Mouse (Mus musculus) heart, embryonic 11.5 days (tissue): ENCODE measurements at regions not wholly inside any gene's neighbourhood (a gene's known extent, or its start where the extent isn't known, plus 50 kb on each side); places are given as distances from the start of the nearest gene placed in this dataset.
"Not testable (repeated sequence)": the region's sequence is repeated elsewhere in the genome, so short reads cannot be mapped to it uniquely, and the experiment has no call there.

ENCODE experiments used
- ATAC-seq: fragments of 200-750 bp; cut with Nextera tagmentation; replicated peaks from 2 replicates; pipeline ENCODE4 v1.8.0; 2017; ENCODE audit warnings: moderate library complexity; ENCODE audit not compliant: insufficient number of reproducible peaks, low FRiP score, low TSS enrichment
- H3K27ac ChIP-seq: fragments of 300-500 bp; sonication (generic); 2 replicates; pipeline ENCODE4 v1.5.1; 2014; ENCODE audit warnings: mild to moderate bottlenecking, low read depth, low read length
- H3K27me3 ChIP-seq: fragments of 300-500 bp; sonication (generic); 2 replicates; pipeline ENCODE4 v1.6.1; 2014; ENCODE audit warnings: mild to moderate bottlenecking, low read length, mixed read lengths; ENCODE audit not compliant: control insufficient read depth, insufficient read depth
- H3K36me3 ChIP-seq: fragments of 300-500 bp; sonication (generic); 2 replicates; pipeline ENCODE4 v1.6.1; 2014; ENCODE audit warnings: mild to moderate bottlenecking, low read length, moderate library complexity, mixed read lengths; ENCODE audit not compliant: control insufficient read depth, insufficient read depth
- H3K4me1 ChIP-seq: fragments of 300-500 bp; sonication (generic); 2 replicates; pipeline ENCODE4 v1.6.1; 2014; ENCODE audit warnings: low read length; ENCODE audit not compliant: control insufficient read depth, insufficient read depth
- H3K4me2 ChIP-seq: fragments of 300-500 bp; sonication (generic); 2 replicates; pipeline ENCODE4 v1.6.1; 2014; ENCODE audit warnings: mild to moderate bottlenecking, moderate library complexity
- H3K4me3 ChIP-seq: fragments of 300-500 bp; sonication (generic); 2 replicates; pipeline ENCODE4 v1.5.1; 2014; ENCODE audit warnings: low read depth, low read length
- H3K9ac ChIP-seq: fragments of 300-500 bp; sonication (generic); 2 replicates; pipeline ENCODE4 v1.6.1; 2014; ENCODE audit warnings: mild to moderate bottlenecking, low read depth, low read length, moderate library complexity
- H3K9me3 ChIP-seq: fragments of 300-500 bp; sonication (generic); replicated peaks from 2 replicates; pipeline ENCODE4 v1.6.1; 2016; ENCODE audit warnings: low read length; ENCODE audit not compliant: control insufficient read depth
- WGBS: fragments of 180-500 bp; shearing (Covaris S2); extraction: QIAGEN DNeasy Blood & Tissue Kit; methylation state at CpG from one replicate; pipeline ENCODE4 v1.1.7; 2014; ENCODE audit not compliant: insufficient replicate concordance; 5-methylcytosine and 5-hydroxymethylcytosine counted together

- no peak overlapping the region for H3K4me2 ChIP-seq
- no peak overlapping the region for H3K4me3 ChIP-seq
- no peaks in the 10 kb centered on the region for H3K36me3 ChIP-seq
- H3K4me1 ChIP-seq = peaks cover 4% of the 10 kb centered on the region; the same call in 1 of the 2 replicates
- no peak overlapping the region for H3K9ac ChIP-seq
- 50% methylated on average over 4 of the region's 4 CpGs for WGBS
- H3K27ac ChIP-seq = no peak overlapping the region
- ATAC-seq = no peak
- no peaks in the 10 kb centered on the region for H3K27me3 ChIP-seq
- no peaks in the 10 kb centered on the region for H3K9me3 ChIP-seq
Measured at GRCm38 (mm10) chr10:8121895-8122294, 165.9 kb upstream of the Tab2 start.

DNA sequence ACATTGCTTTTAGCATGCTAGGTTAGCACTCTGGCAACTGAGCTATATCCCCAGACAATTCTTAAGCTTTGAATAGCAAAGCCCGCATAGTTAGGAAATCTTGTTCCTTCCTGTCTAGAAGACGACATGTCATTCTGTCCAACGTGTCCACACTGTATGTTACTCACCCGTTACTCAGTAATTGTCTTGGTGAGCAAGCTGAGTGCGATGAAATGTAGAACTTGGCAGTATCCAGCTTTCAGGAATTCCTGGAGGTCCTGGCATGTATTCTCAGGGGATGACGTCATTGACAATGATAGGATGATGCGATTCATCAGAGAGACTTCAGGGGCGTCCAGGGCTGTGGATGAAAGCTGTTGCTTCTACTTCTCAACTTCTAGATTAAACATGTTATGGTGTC lies 160.8 kb upstream of the Tab2 start:
- H3K4me2 ChIP-seq = no peak overlapping the region
- H3K4me1 ChIP-seq = peaks cover under 1% of the 10 kb centered on the region; the same call in 1 of the 2 replicates
- no peak overlapping the region for H3K4me3 ChIP-seq
- ATAC-seq = no peak
- no peak overlapping the region for H3K9ac ChIP-seq
- WGBS = 49% methylated on average over 8 of the region's 8 CpGs
- no peaks in the 10 kb centered on the region for H3K27me3 ChIP-seq
- H3K9me3 ChIP-seq = no peaks in the 10 kb centered on the region
- H3K27ac ChIP-seq = no peak overlapping the region
- no peaks in the 10 kb centered on the region for H3K36me3 ChIP-seq

GRCm38 (mm10) chr10:8114932-8115331 lies 158.9 kb upstream of the Tab2 start:
- WGBS = 51% methylated on average over 5 of the region's 5 CpGs
- not testable (repeated sequence) for H3K9me3 ChIP-seq, H3K27ac ChIP-seq, H3K4me3 ChIP-seq, H3K27me3 ChIP-seq, H3K9ac ChIP-seq, H3K4me2 ChIP-seq, H3K36me3 ChIP-seq, ATAC-seq, H3K4me1 ChIP-seq

DNA sequence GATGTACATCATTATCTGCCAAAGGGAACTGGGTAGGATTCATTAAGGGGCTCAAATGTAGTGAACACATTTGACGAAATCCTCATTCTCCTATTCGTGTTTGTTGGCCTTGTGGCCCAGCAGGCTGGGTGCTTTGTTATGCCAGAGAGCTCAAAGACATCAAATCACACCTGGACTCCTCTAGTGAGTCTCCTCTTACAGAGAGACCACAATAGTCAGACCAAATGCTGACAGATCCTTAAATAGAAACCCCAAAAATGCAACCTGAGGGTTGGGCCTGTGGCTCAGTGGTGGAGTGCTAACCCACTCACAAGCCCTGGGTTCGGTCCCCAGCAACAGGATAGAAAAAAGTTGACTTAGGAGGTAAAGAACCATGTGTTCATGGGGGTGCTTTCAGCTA lies 158.5 kb upstream of the Tab2 start:
- Histone ChIP-seq H3K27ac (no peak overlapping the region), H3K27me3 (no peaks in the 10 kb centered on the region), H3K4me1 (no peaks in the 10 kb centered on the region), H3K9ac (no peak overlapping the region), H3K4me2 (no peak overlapping the region), H3K9me3 (no peaks in the 10 kb centered on the region), H3K4me3 (no peak overlapping the region), H3K36me3 (no peaks in the 10 kb centered on the region)
- no peak for ATAC-seq
- WGBS = 49% methylated on average over 3 of the region's 3 CpGs

DNA sequence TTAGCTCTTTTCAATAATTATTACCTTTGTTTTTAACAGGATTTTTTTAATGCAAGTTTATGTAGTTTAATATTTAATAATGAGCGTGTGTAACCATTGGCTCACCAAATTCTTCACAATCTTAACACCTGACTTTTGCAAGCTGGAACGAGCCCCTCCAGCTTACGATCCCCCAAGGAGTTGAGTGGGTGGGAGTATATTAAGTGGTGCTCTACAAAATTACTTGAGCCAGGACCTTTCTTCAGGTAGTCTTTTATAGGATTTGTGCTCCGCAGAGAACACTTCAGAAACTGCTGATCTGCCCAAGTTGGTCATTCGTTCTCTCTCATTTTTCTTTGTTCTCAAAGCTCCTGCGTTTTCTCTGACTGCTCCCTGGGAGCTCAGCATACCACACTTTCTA lies 144.5 kb upstream of the Tab2 start:
- 76% methylated on average over 6 of the region's 6 CpGs for WGBS
- no peak for ATAC-seq
- Histone ChIP-seq H3K4me1 (no peaks in the 10 kb centered on the region; the same call in 1 of the 2 replicates), H3K4me3 (no peak overlapping the region), H3K9me3 (0 out of 2 replicates have a peak, but pooled peaks cover 6% of the 10 kb centered on the region), H3K27me3 (no peaks in the 10 kb centered on the region), H3K4me2 (no peak overlapping the region), H3K36me3 (no peaks in the 10 kb centered on the region), H3K9ac (no peak overlapping the region), H3K27ac (no peak overlapping the region)

DNA sequence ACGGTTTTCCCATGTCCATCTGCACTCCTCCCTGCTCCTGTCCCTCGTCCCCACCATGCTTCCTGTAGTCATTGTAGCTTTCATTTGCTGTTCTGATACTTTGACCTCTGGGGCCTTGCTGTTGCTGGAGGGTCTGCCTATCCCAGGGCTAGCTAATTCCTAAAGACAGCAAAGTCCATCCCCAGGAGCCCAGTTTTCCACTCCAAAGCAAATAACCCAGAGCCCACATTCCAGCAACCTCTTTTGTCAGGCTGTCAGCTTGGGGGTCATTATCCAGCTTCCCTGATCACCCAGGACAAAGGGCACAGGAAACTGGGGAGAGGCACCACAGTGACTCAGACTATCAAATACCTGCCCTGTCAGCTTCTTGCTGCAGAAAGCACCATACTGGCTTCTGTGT lies 139.9 kb upstream of the Tab2 start:
- H3K4me3 ChIP-seq = no peak overlapping the region
- H3K9me3 ChIP-seq = 0 out of 2 replicates have a peak, but pooled peaks cover 3% of the 10 kb centered on the region
- no peak for ATAC-seq
- H3K27me3 ChIP-seq = no peaks in the 10 kb centered on the region
- H3K36me3 ChIP-seq = no peaks in the 10 kb centered on the region
- H3K27ac ChIP-seq = no peak overlapping the region
- H3K9ac ChIP-seq = no peak overlapping the region
- no peak overlapping the region for H3K4me2 ChIP-seq
- WGBS = 37% methylated on average over 2 of the region's 2 CpGs
- peaks cover 10% of the 10 kb centered on the region for H3K4me1 ChIP-seq

- peaks cover 10% of the 10 kb centered on the region for H3K4me1 ChIP-seq
- no peaks in the 10 kb centered on the region for H3K36me3 ChIP-seq
- H3K27ac ChIP-seq = no peak overlapping the region
- no peaks in the 10 kb centered on the region for H3K27me3 ChIP-seq
- no peak overlapping the region for H3K4me2 ChIP-seq
- no peak overlapping the region for H3K4me3 ChIP-seq
- no peak for ATAC-seq
- 74% methylated on average over 3 of the region's 3 CpGs for WGBS
- H3K9me3 ChIP-seq = 0 out of 2 replicates have a peak, but pooled peaks cover 3% of the 10 kb centered on the region
- no peak overlapping the region for H3K9ac ChIP-seq
Measured at GRCm38 (mm10) chr10:8095206-8095605, 139.2 kb upstream of the Tab2 start.

DNA sequence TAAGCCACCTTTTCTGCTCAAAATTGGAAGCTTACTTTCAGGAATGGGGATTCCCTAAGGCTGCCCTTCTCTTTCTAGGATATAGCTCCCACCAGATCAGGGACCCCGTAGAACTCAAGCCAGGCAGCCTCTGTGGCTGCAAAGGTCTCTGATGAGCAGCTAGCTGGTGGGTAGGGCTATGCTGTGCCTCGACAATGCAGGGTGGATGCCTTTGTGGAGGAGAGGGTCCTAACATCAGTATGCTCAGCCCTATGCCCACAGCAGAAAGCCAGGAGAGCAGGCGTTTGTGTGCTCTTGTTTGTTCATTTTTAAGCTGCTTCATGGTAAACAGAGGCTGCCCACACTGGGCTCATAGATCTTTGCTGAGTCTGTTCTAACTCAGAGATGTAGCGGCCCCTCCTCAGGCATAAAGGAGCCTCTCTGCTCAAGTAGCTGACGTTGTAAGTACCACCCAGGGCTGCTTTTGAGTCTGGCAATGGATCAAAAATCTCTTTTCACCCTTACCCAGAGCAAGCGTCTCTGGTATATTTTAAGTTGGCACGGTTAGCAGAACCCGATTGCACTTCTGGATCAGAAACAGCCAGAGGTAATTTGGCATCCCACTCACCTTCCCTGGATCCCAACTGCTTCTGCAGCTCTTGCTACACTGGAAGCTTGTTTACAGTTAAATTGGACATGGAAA lies 136.0 kb upstream of the Tab2 start:
- Histone ChIP-seq H3K27me3 (no peaks in the 10 kb centered on the region), H3K4me1 (peaks cover 13% of the 10 kb centered on the region), H3K9ac (no peak overlapping the region), H3K4me2 (no peak overlapping the region; the same call in 1 of the 2 replicates), H3K9me3 (no peaks in the 10 kb centered on the region), H3K27ac (peak overlapping the region; percentile 29; the same call in 1 of the 2 replicates), H3K4me3 (no peak overlapping the region), H3K36me3 (no peaks in the 10 kb centered on the region)
- WGBS = 56% methylated on average over 8 of the region's 8 CpGs
- ATAC-seq = no peak

GRCm38 (mm10) chr10:8089296-8089695 lies 133.3 kb upstream of the Tab2 start:
- Histone ChIP-seq H3K9me3 (no peaks in the 10 kb centered on the region), H3K36me3 (no peaks in the 10 kb centered on the region), H3K9ac (no peak overlapping the region), H3K4me2 (no peak overlapping the region), H3K4me1 (peaks cover 13% of the 10 kb centered on the region), H3K27me3 (no peaks in the 10 kb centered on the region), H3K4me3 (no peak overlapping the region), H3K27ac (peak overlapping the region; percentile 16; the same call in 1 of the 2 replicates)
- WGBS = 44% methylated on average over 9 of the region's 9 CpGs
- ATAC-seq = no peak
